Mouse (Mus musculus) heart, embryonic 12.5 days (tissue): ENCODE measurements around the gene Gtf2i. TPM values are rescaled to one million over a fixed set of nuclear protein-coding genes. Genes with fewer than 3 reads are reported as not detected.
"Not testable (repeated sequence)": the region's sequence is repeated elsewhere in the genome, so short reads cannot be mapped to it uniquely, and the experiment has no call there.

Experiments used
- ATAC-seq: fragments of 200-750 bp; cut with Nextera tagmentation; 2 replicates; pipeline ENCODE4 v1.8.0; 2017; ENCODE audit warnings: moderate TSS enrichment, moderate library complexity; ENCODE audit not compliant: insufficient number of reproducible peaks, low FRiP score
- H3K27ac ChIP-seq: fragments of 300-500 bp; sonication (generic); 2 replicates; pipeline ENCODE4 v1.5.1; 2016; ENCODE audit warnings: mild to moderate bottlenecking, moderate library complexity; ENCODE audit not compliant: poor library complexity, severe bottlenecking
- H3K27me3 ChIP-seq: fragments of 300-500 bp; sonication (generic); replicated peaks from 2 replicates; pipeline ENCODE4 v1.6.1; 2016; ENCODE audit warnings: mild to moderate bottlenecking, moderate library complexity
- H3K36me3 ChIP-seq: fragments of 300-500 bp; sonication (generic); 2 replicates; pipeline ENCODE4 v1.6.1; 2016; ENCODE audit warnings: mild to moderate bottlenecking, moderate library complexity
- H3K4me1 ChIP-seq: fragments of 300-500 bp; sonication (generic); replicated peaks from 2 replicates; pipeline ENCODE4 v1.6.1; 2016; ENCODE audit warnings: mild to moderate bottlenecking
- H3K4me2 ChIP-seq: fragments of 300-500 bp; sonication (generic); 2 replicates; pipeline ENCODE4 v1.6.1; 2016; ENCODE audit warnings: mild to moderate bottlenecking, moderate library complexity
- H3K4me3 ChIP-seq: fragments of 300-500 bp; sonication (generic); 2 replicates; pipeline ENCODE4 v1.5.1; 2016; ENCODE audit warnings: mild to moderate bottlenecking
- H3K9ac ChIP-seq: fragments of 300-500 bp; sonication (generic); 2 replicates; pipeline ENCODE4 v1.6.1; 2016; ENCODE audit warnings: mild to moderate bottlenecking, moderate library complexity
- H3K9me3 ChIP-seq: fragments of 300-500 bp; sonication (generic); replicated peaks from 2 replicates; pipeline ENCODE4 v1.6.1; 2016; ENCODE audit warnings: mild to moderate bottlenecking, moderate library complexity
- WGBS: fragments of 180-500 bp; shearing (Covaris S2); methylation state at CpG from one replicate; pipeline ENCODE4 v1.1.7; 2016; 5-methylcytosine and 5-hydroxymethylcytosine counted together
- polyA plus RNA-seq: library from polyadenylated mRNA; unstranded; fragments of >200 nt; fragmentation: Nextera tagmentation; extraction: Ambion mirVana; gene quantifications from 2 replicates; pipeline ENCODE4 v1.2.1, GENCODE M21; 2016

Gene Gtf2i
- polyA plus RNA-seq, 1 experiment from 2014 or later, result 157 TPM

- Histone ChIP-seq H3K4me2 (no peak overlapping the region), H3K36me3 (no peaks in the 10 kb centered on the region), H3K9me3 (no peaks in the 10 kb centered on the region), H3K9ac (no peak overlapping the region), H3K4me3 (no peak overlapping the region), H3K4me1 (0 out of 2 replicates have a peak, but pooled peaks cover 4% of the 10 kb centered on the region), H3K27ac (no peak overlapping the region), H3K27me3 (no peaks in the 10 kb centered on the region)
- no peak for ATAC-seq
- WGBS, result 88% methylated on average over 5 of the region's 5 CpGs
Observed at GRCm38 (mm10) chr5:134341721-134342120, 27.2 kb upstream of the Gtf2i start.

DNA sequence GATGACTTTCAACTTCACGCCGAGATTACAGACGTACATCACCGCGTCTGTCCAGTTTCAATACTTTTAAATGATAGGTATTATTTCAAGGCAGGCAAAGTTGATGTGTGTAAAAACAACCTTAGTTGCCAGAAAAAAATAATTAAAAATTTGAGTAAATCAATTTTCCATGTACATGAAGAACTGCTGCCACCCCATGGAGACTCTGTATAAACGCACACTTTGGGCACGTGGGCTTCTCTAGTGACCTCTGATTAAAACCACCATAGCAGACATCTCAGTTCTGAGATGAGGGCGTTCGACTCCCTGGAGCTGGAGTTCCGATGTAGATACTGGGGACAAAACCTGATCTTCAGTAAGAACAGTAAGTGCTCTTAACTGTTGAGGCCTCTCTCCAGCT, 26.8 kb upstream of the Gtf2i start:
- no peak for ATAC-seq
- Histone ChIP-seq H3K4me1 (0 out of 2 replicates have a peak, but pooled peaks cover 4% of the 10 kb centered on the region), H3K9me3 (no peaks in the 10 kb centered on the region), H3K4me3 (no peak overlapping the region), H3K27ac (no peak overlapping the region), H3K27me3 (no peaks in the 10 kb centered on the region), H3K4me2 (no peak overlapping the region), H3K36me3 (no peaks in the 10 kb centered on the region), H3K9ac (no peak overlapping the region)
- WGBS, result 65% methylated on average over 10 of the region's 10 CpGs

- Histone ChIP-seq H3K27me3 (no peaks in the 10 kb centered on the region), H3K4me2 (no peak overlapping the region), H3K4me3 (no peak overlapping the region), H3K4me1 (0 out of 2 replicates have a peak, but pooled peaks cover 4% of the 10 kb centered on the region), H3K9ac (no peak overlapping the region), H3K9me3 (no peaks in the 10 kb centered on the region), H3K36me3 (no peaks in the 10 kb centered on the region), H3K27ac (no peak overlapping the region)
- ATAC-seq, result no peak
- WGBS, result 39% methylated on average over 6 of the region's 6 CpGs
Observed at GRCm38 (mm10) chr5:134340101-134340522, 25.6 kb upstream of the Gtf2i start.

- not testable (repeated sequence) for H3K9me3 ChIP-seq, H3K4me2 ChIP-seq, H3K4me3 ChIP-seq, H3K27ac ChIP-seq, ATAC-seq, H3K27me3 ChIP-seq, H3K9ac ChIP-seq, H3K4me1 ChIP-seq, H3K36me3 ChIP-seq
- WGBS, result 53% methylated on average over 2 of the region's 2 CpGs
Observed at GRCm38 (mm10) chr5:134337012-134337411, 22.5 kb upstream of the Gtf2i start.

DNA sequence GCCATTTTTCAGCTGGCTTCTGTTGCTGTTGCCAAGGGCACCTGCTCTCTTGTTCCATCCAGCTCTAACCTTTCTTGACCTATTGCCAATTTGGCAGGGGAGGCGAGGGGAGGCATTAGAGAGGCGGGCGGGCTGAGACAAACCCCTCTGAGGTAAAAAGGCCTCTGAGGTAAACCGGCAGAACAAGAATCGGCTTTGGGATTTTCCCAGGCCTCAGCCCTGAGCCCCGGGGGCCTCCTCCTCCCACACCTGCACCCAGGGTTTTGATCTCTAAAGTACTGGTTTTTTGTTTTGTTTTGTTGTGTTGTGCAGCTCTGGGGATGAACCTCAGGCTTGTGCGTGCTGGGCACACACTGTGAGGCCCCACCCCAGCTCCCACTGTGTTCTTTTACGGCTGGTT, 18.2 kb upstream of the Gtf2i start:
- H3K36me3 ChIP-seq, result no peaks in the 10 kb centered on the region
- no peak overlapping the region for H3K9ac ChIP-seq
- no peak overlapping the region for H3K4me3 ChIP-seq
- H3K27me3 ChIP-seq, result no peaks in the 10 kb centered on the region
- ATAC-seq, result no peak
- 0 out of 2 replicates have a peak, but pooled peaks cover 2% of the 10 kb centered on the region for H3K4me1 ChIP-seq
- WGBS, result 74% methylated on average over 8 of the region's 8 CpGs
- H3K9me3 ChIP-seq, result no peaks in the 10 kb centered on the region
- H3K4me2 ChIP-seq, result no peak overlapping the region
- H3K27ac ChIP-seq, result no peak overlapping the region

GRCm38 (mm10) chr5:134330082-134330481, 15.5 kb upstream of the Gtf2i start:
- Histone ChIP-seq H3K4me1 (peaks cover 11% of the 10 kb centered on the region), H3K4me3 (no peak overlapping the region), H3K27ac (no peak overlapping the region), H3K4me2 (no peak overlapping the region), H3K36me3 (no peaks in the 10 kb centered on the region), H3K9me3 (no peaks in the 10 kb centered on the region), H3K27me3 (no peaks in the 10 kb centered on the region), H3K9ac (no peak overlapping the region)
- no peak for ATAC-seq
- WGBS, result 82% methylated on average over 2 of the region's 2 CpGs

- H3K4me3 ChIP-seq, result no peak overlapping the region
- 58% methylated on average over 4 of the region's 4 CpGs for WGBS
- ATAC-seq, result no peak
- no peak overlapping the region for H3K27ac ChIP-seq
- H3K4me2 ChIP-seq, result no peak overlapping the region
- peaks cover 11% of the 10 kb centered on the region for H3K4me1 ChIP-seq
- no peak overlapping the region for H3K9ac ChIP-seq
- H3K36me3 ChIP-seq, result no peaks in the 10 kb centered on the region
- H3K9me3 ChIP-seq, result no peaks in the 10 kb centered on the region
- H3K27me3 ChIP-seq, result no peaks in the 10 kb centered on the region
Observed at GRCm38 (mm10) chr5:134329311-134329710, 14.8 kb upstream of the Gtf2i start.

- WGBS, result 41% methylated on average over 6 of the region's 6 CpGs
- H3K9me3 ChIP-seq, result no peaks in the 10 kb centered on the region
- no peak for ATAC-seq
Observed at GRCm38 (mm10) chr5:134328482-134329001, 14.0 kb upstream of the Gtf2i start.

DNA sequence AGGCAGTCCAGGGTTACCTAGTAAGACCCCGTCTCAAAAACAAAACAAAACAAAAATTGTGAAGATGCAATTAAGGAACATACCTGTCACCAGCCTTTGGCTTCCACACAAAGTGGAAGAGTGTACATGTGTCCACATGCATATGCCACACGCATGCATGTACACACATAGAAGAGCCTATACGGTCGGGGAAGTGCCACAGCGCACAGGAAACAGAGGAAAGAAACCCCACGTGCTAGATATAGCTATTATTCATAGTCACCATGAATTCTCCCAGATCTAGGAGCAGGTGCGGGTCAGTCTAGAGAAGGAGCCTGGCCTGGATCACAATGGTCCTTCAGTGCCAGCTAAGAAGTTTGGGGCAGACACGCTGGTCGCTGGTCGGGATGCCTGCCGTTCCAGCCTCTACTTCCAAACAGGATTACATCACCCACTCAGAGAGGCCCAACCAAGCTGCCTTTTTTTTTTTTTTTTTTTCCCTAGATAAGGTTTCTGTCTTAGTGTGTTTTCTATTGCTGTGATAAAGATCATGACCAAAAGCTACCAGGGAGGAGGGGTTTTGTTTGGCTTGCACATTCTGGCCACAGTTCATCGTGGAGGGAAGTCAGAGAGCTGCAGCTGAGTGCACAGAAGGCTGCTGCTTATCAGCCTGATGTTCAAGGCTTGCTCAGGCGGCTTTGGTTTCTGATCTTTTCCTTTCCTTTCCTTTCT, 11.5 kb upstream of the Gtf2i start:
- 43% methylated on average over 13 of the region's 13 CpGs for WGBS
- H3K27ac ChIP-seq, result no peak overlapping the region

More at GRCm38 (mm10) chr5:134328482-134329001, 14.0 kb upstream of the Gtf2i start:
- Histone ChIP-seq H3K4me3 (no peak overlapping the region), H3K36me3 (no peaks in the 10 kb centered on the region), H3K27ac (no peak overlapping the region), H3K27me3 (no peaks in the 10 kb centered on the region), H3K9ac (no peak overlapping the region), H3K4me2 (no peak overlapping the region), H3K4me1 (peaks cover 15% of the 10 kb centered on the region)

DNA sequence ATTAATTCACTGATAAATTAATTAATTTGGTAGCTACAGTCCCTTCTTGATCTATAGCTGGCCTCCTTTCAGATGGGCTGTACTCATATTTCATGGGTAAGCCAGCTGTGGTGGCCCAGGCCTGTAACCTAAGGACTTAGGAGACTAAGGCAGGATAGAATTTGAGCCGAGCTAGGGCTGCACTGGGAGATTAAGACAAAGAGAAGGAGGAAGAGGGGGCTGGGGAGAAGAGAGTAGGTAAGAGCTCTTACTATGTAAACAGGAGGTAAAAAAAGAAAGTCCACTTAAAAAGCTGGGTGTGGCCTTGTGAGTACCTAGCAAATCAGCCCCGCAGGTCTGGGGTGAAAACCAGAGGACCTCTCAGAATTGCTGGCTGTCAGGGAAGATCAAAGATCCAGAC, 9.3 kb upstream of the Gtf2i start:
- no peak overlapping the region for H3K9ac ChIP-seq
- H3K36me3 ChIP-seq, result no peaks in the 10 kb centered on the region
- no peak overlapping the region for H3K4me3 ChIP-seq
- H3K27ac ChIP-seq, result 0 out of 2 replicates have a peak overlapping the region, but pooled peaks have one; percentile 22
- peaks cover 15% of the 10 kb centered on the region for H3K4me1 ChIP-seq
- H3K4me2 ChIP-seq, result no peak overlapping the region
- no peaks in the 10 kb centered on the region for H3K27me3 ChIP-seq
- ATAC-seq, result no peak
- WGBS, result 21% methylated on average over 2 of the region's 2 CpGs
- no peaks in the 10 kb centered on the region for H3K9me3 ChIP-seq

More for the DNA sequence above, 11.5 kb upstream of the Gtf2i start:
- no peaks in the 10 kb centered on the region for H3K36me3 ChIP-seq
- no peaks in the 10 kb centered on the region for H3K9me3 ChIP-seq
- peaks cover 15% of the 10 kb centered on the region for H3K4me1 ChIP-seq
- ATAC-seq, result 0 out of 2 replicates have a peak, but pooled peaks have one; percentile 41
- no peaks in the 10 kb centered on the region for H3K27me3 ChIP-seq
- H3K4me2 ChIP-seq, result 0 out of 2 replicates have a peak overlapping the region, but pooled peaks have one; percentile 21
- no peak overlapping the region for H3K4me3 ChIP-seq
- 0 out of 2 replicates have a peak overlapping the region, but pooled peaks have one; percentile 28 for H3K9ac ChIP-seq

GRCm38 (mm10) chr5:134323311-134323710, 8.8 kb upstream of the Gtf2i start:
- peaks cover 20% of the 10 kb centered on the region for H3K4me1 ChIP-seq
- H3K9me3 ChIP-seq, result no peaks in the 10 kb centered on the region
- ATAC-seq, result no peak
- no peak overlapping the region for H3K9ac ChIP-seq
- no peak overlapping the region for H3K27ac ChIP-seq
- WGBS, result 88% methylated on average over 13 of the region's 13 CpGs
- no peak overlapping the region for H3K4me2 ChIP-seq
- no peaks in the 10 kb centered on the region for H3K27me3 ChIP-seq
- H3K36me3 ChIP-seq, result no peaks in the 10 kb centered on the region
- no peak overlapping the region for H3K4me3 ChIP-seq
